Mouse (Mus musculus): ENCODE data around the gene Anks1.

GRCm38 (mm10) chr17:27907512-27908205 is 1.4 kb upstream of the Anks1 start:
- TF ChIP-seq POLR2A (IDR thresholded peaks at IDR 0.05; ENCODE audit: control insufficient read depth, low read depth, low read length) (peak; percentile 77), CTCF (IDR thresholded peaks at IDR 0.05; ENCODE audit: control insufficient read depth, insufficient read depth, insufficient replicate concordance, low read depth, low read length) (no peak)
